Mouse (Mus musculus) testis, adult 2 months (tissue): ENCODE measurements around the gene Tmem219.

Source experiments
- CTCF ChIP-seq: fragments of 200-500 bp; IDR thresholded peaks from 2 replicates; pipeline ENCODE4 v1.5.1; 2012; ENCODE audit warnings: low read depth, mild to moderate bottlenecking, inconsistent platforms, low read length, moderate library complexity; ENCODE audit not compliant: control insufficient read depth, insufficient read depth, insufficient replicate concordance
- POLR2A ChIP-seq: fragments of 200-500 bp; IDR thresholded peaks from 2 replicates; pipeline ENCODE4 v1.6.1; 2012; ENCODE audit warnings: low read depth, mild to moderate bottlenecking, inconsistent platforms, low read length, moderate library complexity; ENCODE audit not compliant: control insufficient read depth

- TF ChIP-seq POLR2A (no peak), CTCF (no peak)
Observed at GRCm38 (mm10) chr7:126847116-126847420, 75.6 kb downstream of the Tmem219 start, which contains the start of gene Doc2a.
